Mouse (Mus musculus): ENCODE data around the gene Phactr2.

DNA sequence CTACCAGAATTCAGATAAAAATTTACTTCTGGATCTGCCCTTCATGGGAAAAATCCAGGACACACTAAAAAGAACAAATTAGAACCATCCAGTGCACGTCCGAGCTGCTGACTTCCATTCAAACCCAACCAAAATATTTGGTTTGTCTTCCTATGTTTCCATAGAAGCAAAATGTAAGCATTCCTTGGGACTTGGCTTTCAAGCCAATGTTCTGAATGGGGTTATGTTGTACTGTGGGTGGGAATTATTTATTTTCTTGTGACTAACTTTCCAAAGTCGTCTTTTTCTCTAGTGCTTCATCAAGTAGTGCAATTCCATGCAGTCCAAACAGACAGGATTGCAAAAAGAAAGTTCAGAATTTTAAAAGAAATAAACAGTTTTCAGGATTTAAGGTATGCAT lies 239.7 kb downstream of the Phactr2 start:
- TF ChIP-seq GATA1 (IDR thresholded peaks at IDR 0.05; ENCODE audit: borderline replicate concordance, low read length) (no peak), FLI1 (IDR thresholded peaks at IDR 0.05; ENCODE audit: low read length) (no peak)

All from megakaryocyte, embryonic 14.5 days (primary cell).